Mouse (Mus musculus): ENCODE measurements around the gene Olfr765.
"Not testable (repeated sequence)": the region's sequence is repeated elsewhere in the genome, so short reads cannot be mapped to it uniquely, and the experiment has no call there.

The Olfr765 gene

GRCm38 (mm10) chr10:129049898-129050297 is at the start of gene Olfr765:
Gene Olfr765 (minus strand): TSS chr10:129049998.
- not testable (repeated sequence) for DNase-seq (ENCODE audit: low read depth, low spot score)

- no peak for DNase-seq (ENCODE audit: low read depth, low spot score)
Measured at GRCm38 (mm10) chr10:129099275-129099674, 49.5 kb upstream of the Olfr765 start, which contains the start of gene Olfr768. Gene Olfr768 (minus strand): TSS chr10:129099375.

- not testable (repeated sequence) for DNase-seq (ENCODE audit: low read depth, low spot score)
Measured at GRCm38 (mm10) chr10:129082810-129083209, 33.0 kb upstream of the Olfr765 start, which contains the start of gene Olfr767. Gene Olfr767 (minus strand): TSS chr10:129082910.

GRCm38 (mm10) chr10:129068877-129069276 is 19.1 kb upstream of the Olfr765 start, which contains the start of gene Olfr766-ps1:
Gene Olfr766-ps1 (minus strand): TSS chr10:129068977.
- DNase-seq (ENCODE audit: low read depth, low spot score): no peak

- no peak for DNase-seq (ENCODE audit: low read depth, low spot score)
Measured at GRCm38 (mm10) chr10:129039796-129040195, 10.0 kb downstream of the Olfr765 start, which contains the start of gene Olfr764-ps1. Gene Olfr764-ps1 (minus strand): TSS chr10:129039896.

GRCm38 (mm10) chr10:129028343-129028742 is 21.5 kb downstream of the Olfr765 start:
- no peak for DNase-seq (ENCODE audit: low read depth, low spot score)

GRCm38 (mm10) chr10:129026018-129026662 is 23.7 kb downstream of the Olfr765 start:
- DNase-seq (ENCODE audit: low read depth, low spot score): no peak

GRCm38 (mm10) chr10:129023319-129023718 is 26.5 kb downstream of the Olfr765 start:
- no peak for DNase-seq (ENCODE audit: low read depth, low spot score)

GRCm38 (mm10) chr10:129014477-129014876 is 35.3 kb downstream of the Olfr765 start:
- no peak for DNase-seq (ENCODE audit: low read depth, low spot score)

GRCm38 (mm10) chr10:129011511-129011910 is 38.3 kb downstream of the Olfr765 start:
- not testable (repeated sequence) for DNase-seq (ENCODE audit: low read depth, low spot score)

GRCm38 (mm10) chr10:129010288-129010841 is 39.4 kb downstream of the Olfr765 start, which contains the start of gene Olfr763:
Gene Olfr763 (plus strand): TSS chr10:129010791.
- no peak for DNase-seq (ENCODE audit: low read depth, low spot score)

- DNase-seq (ENCODE audit: low read depth, low spot score): no peak
Measured at GRCm38 (mm10) chr10:129004032-129004920, 45.5 kb downstream of the Olfr765 start.

- DNase-seq (ENCODE audit: low read depth, low spot score): no peak
Measured at GRCm38 (mm10) chr10:128996523-128997040, 53.2 kb downstream of the Olfr765 start.

GRCm38 (mm10) chr10:128995796-128996195 is 54.0 kb downstream of the Olfr765 start:
- DNase-seq (ENCODE audit: low read depth, low spot score): no peak
